Mouse (Mus musculus) heart, embryonic 11.5 days (tissue): ENCODE data around the gene Fam84b. TPM values are rescaled to one million over a fixed set of nuclear protein-coding genes. Genes with fewer than 3 reads are reported as not detected.

Experiments
- ATAC-seq: fragments of 200-750 bp; cut with Nextera tagmentation; replicated peaks from 2 replicates; pipeline ENCODE4 v1.8.0; 2017; ENCODE audit warnings: moderate library complexity; ENCODE audit not compliant: insufficient number of reproducible peaks, low FRiP score, low TSS enrichment
- H3K27ac ChIP-seq: fragments of 300-500 bp; sonication (generic); 2 replicates; pipeline ENCODE4 v1.5.1; 2014; ENCODE audit warnings: mild to moderate bottlenecking, low read depth, low read length
- H3K27me3 ChIP-seq: fragments of 300-500 bp; sonication (generic); 2 replicates; pipeline ENCODE4 v1.6.1; 2014; ENCODE audit warnings: mild to moderate bottlenecking, low read length, mixed read lengths; ENCODE audit not compliant: control insufficient read depth, insufficient read depth
- H3K36me3 ChIP-seq: fragments of 300-500 bp; sonication (generic); 2 replicates; pipeline ENCODE4 v1.6.1; 2014; ENCODE audit warnings: mild to moderate bottlenecking, low read length, moderate library complexity, mixed read lengths; ENCODE audit not compliant: control insufficient read depth, insufficient read depth
- H3K4me1 ChIP-seq: fragments of 300-500 bp; sonication (generic); 2 replicates; pipeline ENCODE4 v1.6.1; 2014; ENCODE audit warnings: low read length; ENCODE audit not compliant: control insufficient read depth, insufficient read depth
- H3K4me2 ChIP-seq: fragments of 300-500 bp; sonication (generic); 2 replicates; pipeline ENCODE4 v1.6.1; 2014; ENCODE audit warnings: mild to moderate bottlenecking, moderate library complexity
- H3K4me3 ChIP-seq: fragments of 300-500 bp; sonication (generic); 2 replicates; pipeline ENCODE4 v1.5.1; 2014; ENCODE audit warnings: low read depth, low read length
- H3K9ac ChIP-seq: fragments of 300-500 bp; sonication (generic); 2 replicates; pipeline ENCODE4 v1.6.1; 2014; ENCODE audit warnings: mild to moderate bottlenecking, low read depth, low read length, moderate library complexity
- H3K9me3 ChIP-seq: fragments of 300-500 bp; sonication (generic); replicated peaks from 2 replicates; pipeline ENCODE4 v1.6.1; 2016; ENCODE audit warnings: low read length; ENCODE audit not compliant: control insufficient read depth
- WGBS: fragments of 180-500 bp; shearing (Covaris S2); extraction: QIAGEN DNeasy Blood & Tissue Kit; methylation state at CpG from one replicate; pipeline ENCODE4 v1.1.7; 2014; ENCODE audit not compliant: insufficient replicate concordance; 5-methylcytosine and 5-hydroxymethylcytosine counted together
- polyA plus RNA-seq: library from polyadenylated mRNA; unstranded; fragments of >200 nt; fragmentation: Nextera tagmentation; extraction: Ambion mirVana; gene quantifications from 2 replicates; pipeline ENCODE4 v1.2.1, GENCODE M21; 2014

The Fam84b gene
- polyA plus RNA-seq, 1 experiment from 2014 or later, result 13.0 TPM

GRCm38 (mm10) chr15:60837719-60838118 is 15.9 kb downstream of the Fam84b start:
- H3K4me3 ChIP-seq, result no peak overlapping the region
- H3K9me3 ChIP-seq, result no peaks in the 10 kb centered on the region
- WGBS, result 81% methylated on average over 9 of the region's 9 CpGs

GRCm38 (mm10) chr15:60836321-60836720 is 17.3 kb downstream of the Fam84b start:
- no peak overlapping the region for H3K4me2 ChIP-seq
- no peaks in the 10 kb centered on the region for H3K9me3 ChIP-seq
- no peak overlapping the region for H3K9ac ChIP-seq
- H3K36me3 ChIP-seq, result no peaks in the 10 kb centered on the region
- no peak overlapping the region for H3K27ac ChIP-seq
- WGBS, result 33% methylated on average over 4 of the region's 4 CpGs
- no peak for ATAC-seq
- H3K27me3 ChIP-seq, result no peaks in the 10 kb centered on the region
- peaks cover 9% of the 10 kb centered on the region; the same call in 1 of the 2 replicates for H3K4me1 ChIP-seq
- no peak overlapping the region for H3K4me3 ChIP-seq

More at GRCm38 (mm10) chr15:60837719-60838118, 15.9 kb downstream of the Fam84b start:
- Histone ChIP-seq H3K36me3 (no peaks in the 10 kb centered on the region), H3K27ac (no peak overlapping the region), H3K9ac (no peak overlapping the region), H3K4me2 (no peak overlapping the region), H3K27me3 (no peaks in the 10 kb centered on the region), H3K4me1 (peaks cover 9% of the 10 kb centered on the region; the same call in 1 of the 2 replicates)
- no peak for ATAC-seq

- Histone ChIP-seq H3K36me3 (no peaks in the 10 kb centered on the region), H3K9me3 (no peaks in the 10 kb centered on the region), H3K4me2 (no peak overlapping the region), H3K4me1 (peaks cover 7% of the 10 kb centered on the region; the same call in 1 of the 2 replicates), H3K4me3 (no peak overlapping the region), H3K27me3 (no peaks in the 10 kb centered on the region), H3K27ac (no peak overlapping the region), H3K9ac (no peak overlapping the region)
- 84% methylated on average over 5 of the region's 5 CpGs for WGBS
- no peak for ATAC-seq
Measured at GRCm38 (mm10) chr15:60834598-60835571, 18.7 kb downstream of the Fam84b start.

GRCm38 (mm10) chr15:60833476-60834218 is 19.9 kb downstream of the Fam84b start:
- Histone ChIP-seq H3K4me3 (no peak overlapping the region), H3K27ac (no peak overlapping the region), H3K9me3 (no peaks in the 10 kb centered on the region), H3K9ac (no peak overlapping the region), H3K27me3 (no peaks in the 10 kb centered on the region), H3K4me2 (no peak overlapping the region), H3K4me1 (peaks cover 7% of the 10 kb centered on the region; the same call in 1 of the 2 replicates), H3K36me3 (no peaks in the 10 kb centered on the region)
- no peak for ATAC-seq
- WGBS, result 21% methylated on average over 2 of the region's 2 CpGs

- no peaks in the 10 kb centered on the region for H3K27me3 ChIP-seq
- H3K4me3 ChIP-seq, result no peak overlapping the region
- H3K9me3 ChIP-seq, result no peaks in the 10 kb centered on the region
- H3K4me1 ChIP-seq, result peaks cover 7% of the 10 kb centered on the region; the same call in 1 of the 2 replicates
- ATAC-seq, result no peak
- H3K27ac ChIP-seq, result no peak overlapping the region
- H3K4me2 ChIP-seq, result no peak overlapping the region
- no peaks in the 10 kb centered on the region for H3K36me3 ChIP-seq
- H3K9ac ChIP-seq, result no peak overlapping the region
Measured at GRCm38 (mm10) chr15:60832586-60832985, 21.0 kb downstream of the Fam84b start.

- no peak overlapping the region for H3K4me2 ChIP-seq
- WGBS, result 53% methylated on average over 1 of the region's 1 CpGs
- ATAC-seq, result no peak
- no peak overlapping the region for H3K9ac ChIP-seq
- H3K27me3 ChIP-seq, result no peaks in the 10 kb centered on the region
- H3K27ac ChIP-seq, result no peak overlapping the region
- H3K9me3 ChIP-seq, result no peaks in the 10 kb centered on the region
- 0 out of 2 replicates have a peak, but pooled peaks cover 8% of the 10 kb centered on the region for H3K4me1 ChIP-seq
- H3K36me3 ChIP-seq, result no peaks in the 10 kb centered on the region
- H3K4me3 ChIP-seq, result no peak overlapping the region
Measured at GRCm38 (mm10) chr15:60826226-60826625, 27.4 kb downstream of the Fam84b start.

- Histone ChIP-seq H3K4me2 (peak overlapping the region; percentile 99), H3K9ac (peak overlapping the region; percentile 79)
Measured at GRCm38 (mm10) chr15:60824751-60825227, 28.8 kb downstream of the Fam84b start.

More at GRCm38 (mm10) chr15:60824751-60825227, 28.8 kb downstream of the Fam84b start:
- H3K27me3 ChIP-seq, result no peaks in the 10 kb centered on the region
- under 1% methylated on average over 32 of the region's 32 CpGs for WGBS
- H3K9me3 ChIP-seq, result no peaks in the 10 kb centered on the region
- H3K4me1 ChIP-seq, result 0 out of 2 replicates have a peak, but pooled peaks cover 8% of the 10 kb centered on the region
- peak overlapping the region; percentile 83 for H3K4me3 ChIP-seq
- H3K27ac ChIP-seq, result peak overlapping the region; percentile 74; the same call in 1 of the 2 replicates
- ATAC-seq, result peak; percentile 85
- H3K36me3 ChIP-seq, result no peaks in the 10 kb centered on the region
